Mouse (Mus musculus): ENCODE data around the gene Nrsn2. TPM values are rescaled to one million over a fixed set of nuclear protein-coding genes. Genes with fewer than 3 reads are reported as not detected.

The Nrsn2 gene
- not detected for polyA plus RNA-seq (2014; fragmentation: Illumina TruSeq; extraction: RNeasy Lipid Tissue Mini Kit (QIAGEN cat#74804); ENCODE audit: insufficient read depth, low read depth, low replicate concordance)

GRCm38 (mm10) chr2:152376345-152376741 is at the start of gene Nrsn2:
Nrsn2 (minus strand) TSS chr2:152376638.

GRCm38 (mm10) chr2:152415287-152415686 is 38.8 kb upstream of the Nrsn2 start, which contains the start of gene 6820408C15Rik:
6820408C15Rik (plus strand) TSS chr2:152415587.

DNA sequence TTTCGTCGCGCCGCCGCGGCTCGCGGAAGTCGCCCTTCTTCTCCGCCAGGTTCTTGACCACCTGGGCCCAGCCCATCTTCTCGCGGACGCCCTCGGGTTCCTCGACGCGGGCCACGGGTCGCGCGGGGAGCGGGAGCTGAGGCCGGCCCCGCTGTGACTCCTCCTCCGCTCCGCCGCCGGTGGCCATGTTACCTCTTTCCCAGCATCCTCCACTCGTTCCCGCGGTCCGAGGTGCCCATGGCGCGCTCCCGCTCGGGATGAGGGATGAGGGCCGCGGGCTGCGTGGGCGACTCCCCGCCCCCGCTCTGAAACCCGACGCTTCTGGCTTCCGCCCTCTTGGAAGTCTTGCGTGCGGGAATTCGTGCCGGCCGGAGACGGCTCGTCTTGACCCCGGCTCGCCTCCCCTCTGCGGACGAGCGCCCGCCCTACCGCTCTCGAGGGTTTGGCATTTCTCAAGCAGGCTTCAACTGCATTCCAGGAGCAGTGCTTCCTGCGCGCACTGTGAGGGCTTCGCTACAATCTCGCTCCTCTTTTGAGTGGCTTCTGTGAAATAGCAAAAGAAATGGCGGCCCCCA is 38.2 kb upstream of the Nrsn2 start, which contains the start of gene Zcchc3:
Gene Zcchc3 (minus strand): TSS at position 437 of the 575 bp plus-strand sequence.

DNA sequence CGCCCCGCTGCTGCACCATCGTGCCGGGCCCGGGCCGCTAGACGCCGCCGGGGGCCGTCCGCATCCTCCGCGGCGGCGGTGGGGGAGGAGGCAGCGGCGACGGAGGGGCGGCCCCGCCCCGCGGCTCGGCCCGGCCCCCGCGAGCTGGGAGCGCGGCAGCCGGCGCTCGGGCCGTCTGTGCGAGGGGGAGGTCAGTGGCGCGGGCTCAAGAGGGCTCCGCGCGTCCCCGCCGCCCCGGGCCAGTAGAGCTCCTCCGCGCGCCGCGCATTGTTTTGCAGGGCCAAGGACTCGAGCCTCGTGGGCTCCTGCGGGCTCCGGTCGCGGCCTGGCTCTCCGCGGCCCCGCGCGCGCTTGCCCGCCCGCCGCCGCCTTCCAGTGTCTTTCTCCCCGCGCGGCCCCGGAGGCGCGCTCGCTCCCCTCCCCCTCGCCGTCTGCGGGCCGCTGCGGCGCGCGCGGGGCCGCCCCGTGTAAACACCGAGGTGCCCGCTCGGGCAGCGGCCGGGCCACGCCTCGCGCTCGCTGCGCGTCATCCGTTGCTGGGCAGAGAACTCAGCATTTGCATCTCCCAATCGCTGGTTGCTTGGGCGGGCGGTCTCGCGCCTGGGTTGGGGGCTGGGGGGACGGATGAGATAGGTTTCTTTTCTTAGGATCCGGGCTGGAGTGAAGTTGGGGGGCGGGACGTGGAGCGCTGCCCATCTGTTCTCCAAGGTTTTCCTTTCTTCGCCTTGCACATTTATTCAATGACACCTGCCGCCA is 21.4 kb upstream of the Nrsn2 start, which contains the start of gene Sox12:
Gene Sox12 (minus strand): TSS at position 384 of the 756 bp plus-strand sequence.

GRCm38 (mm10) chr2:152343329-152344213 is 32.9 kb downstream of the Nrsn2 start, which contains the start of gene Trib3:
Trib3 (minus strand) TSS chr2:152344032.

GRCm38 (mm10) chr2:152332101-152332825 is 44.2 kb downstream of the Nrsn2 start, which contains the start of gene Rbck1:
Rbck1 (minus strand) TSS chr2:152332653.

Other genes starting within 250 kb of the Nrsn2 start
- gene Tcf15, start 233.1 kb downstream of the Nrsn2 start, polyA plus RNA-seq (2014; fragmentation: Illumina TruSeq; extraction: RNeasy Lipid Tissue Mini Kit (QIAGEN cat#74804); ENCODE audit: insufficient read depth, low read depth, low replicate concordance), result 0.76 TPM
- gene Csnk2a1, start 149.8 kb downstream of the Nrsn2 start, polyA plus RNA-seq (2014; fragmentation: Illumina TruSeq; extraction: RNeasy Lipid Tissue Mini Kit (QIAGEN cat#74804); ENCODE audit: insufficient read depth, low read depth, low replicate concordance), result 36.7 TPM
- 38.9 TPM for gene Tbc1d20, start 82.8 kb downstream of the Nrsn2 start, polyA plus RNA-seq (2014; fragmentation: Illumina TruSeq; extraction: RNeasy Lipid Tissue Mini Kit (QIAGEN cat#74804); ENCODE audit: insufficient read depth, low read depth, low replicate concordance)
- gene Rbck1, start 44.0 kb downstream of the Nrsn2 start, polyA plus RNA-seq (2014; fragmentation: Illumina TruSeq; extraction: RNeasy Lipid Tissue Mini Kit (QIAGEN cat#74804); ENCODE audit: insufficient read depth, low read depth, low replicate concordance), result 61.4 TPM
- gene Trib3, start 32.6 kb downstream of the Nrsn2 start, polyA plus RNA-seq (2014; fragmentation: Illumina TruSeq; extraction: RNeasy Lipid Tissue Mini Kit (QIAGEN cat#74804); ENCODE audit: insufficient read depth, low read depth, low replicate concordance), result 4.1 TPM
- 1.6 TPM for gene Sox12, start 21.4 kb upstream of the Nrsn2 start, polyA plus RNA-seq (2014; fragmentation: Illumina TruSeq; extraction: RNeasy Lipid Tissue Mini Kit (QIAGEN cat#74804); ENCODE audit: insufficient read depth, low read depth, low replicate concordance)
- 3.9 TPM for gene Zcchc3, start 38.4 kb upstream of the Nrsn2 start, polyA plus RNA-seq (2014; fragmentation: Illumina TruSeq; extraction: RNeasy Lipid Tissue Mini Kit (QIAGEN cat#74804); ENCODE audit: insufficient read depth, low read depth, low replicate concordance)
- 11.0 TPM for gene 6820408C15Rik, start 38.9 kb upstream of the Nrsn2 start, polyA plus RNA-seq (2014; fragmentation: Illumina TruSeq; extraction: RNeasy Lipid Tissue Mini Kit (QIAGEN cat#74804); ENCODE audit: insufficient read depth, low read depth, low replicate concordance)
- not detected for gene Defb23, start 88.0 kb upstream of the Nrsn2 start, polyA plus RNA-seq (2014; fragmentation: Illumina TruSeq; extraction: RNeasy Lipid Tissue Mini Kit (QIAGEN cat#74804); ENCODE audit: insufficient read depth, low read depth, low replicate concordance)
- gene Defb20, start 100.4 kb upstream of the Nrsn2 start, polyA plus RNA-seq (2014; fragmentation: Illumina TruSeq; extraction: RNeasy Lipid Tissue Mini Kit (QIAGEN cat#74804); ENCODE audit: insufficient read depth, low read depth, low replicate concordance), result not detected
- gene Defb22, start 113.5 kb upstream of the Nrsn2 start, polyA plus RNA-seq (2014; fragmentation: Illumina TruSeq; extraction: RNeasy Lipid Tissue Mini Kit (QIAGEN cat#74804); ENCODE audit: insufficient read depth, low read depth, low replicate concordance), result not detected
- gene Defb26, start 135.1 kb upstream of the Nrsn2 start, polyA plus RNA-seq (2014; fragmentation: Illumina TruSeq; extraction: RNeasy Lipid Tissue Mini Kit (QIAGEN cat#74804); ENCODE audit: insufficient read depth, low read depth, low replicate concordance), result not detected
- not detected for gene Defb28, start 141.6 kb upstream of the Nrsn2 start, polyA plus RNA-seq (2014; fragmentation: Illumina TruSeq; extraction: RNeasy Lipid Tissue Mini Kit (QIAGEN cat#74804); ENCODE audit: insufficient read depth, low read depth, low replicate concordance)
- not detected for gene Defb29, start 163.5 kb upstream of the Nrsn2 start, polyA plus RNA-seq (2014; fragmentation: Illumina TruSeq; extraction: RNeasy Lipid Tissue Mini Kit (QIAGEN cat#74804); ENCODE audit: insufficient read depth, low read depth, low replicate concordance)
- gene Gm17416, start 192.7 kb upstream of the Nrsn2 start, polyA plus RNA-seq (2014; fragmentation: Illumina TruSeq; extraction: RNeasy Lipid Tissue Mini Kit (QIAGEN cat#74804); ENCODE audit: insufficient read depth, low read depth, low replicate concordance), result not detected
- gene Defb21, start 196.1 kb upstream of the Nrsn2 start, polyA plus RNA-seq (2014; fragmentation: Illumina TruSeq; extraction: RNeasy Lipid Tissue Mini Kit (QIAGEN cat#74804); ENCODE audit: insufficient read depth, low read depth, low replicate concordance), result not detected
- gene Defb19, start 203.7 kb upstream of the Nrsn2 start, polyA plus RNA-seq (2014; fragmentation: Illumina TruSeq; extraction: RNeasy Lipid Tissue Mini Kit (QIAGEN cat#74804); ENCODE audit: insufficient read depth, low read depth, low replicate concordance), result not detected
- not detected for gene Defb45, start 222.8 kb upstream of the Nrsn2 start, polyA plus RNA-seq (2014; fragmentation: Illumina TruSeq; extraction: RNeasy Lipid Tissue Mini Kit (QIAGEN cat#74804); ENCODE audit: insufficient read depth, low read depth, low replicate concordance)
- gene Defb36, start 227.7 kb upstream of the Nrsn2 start, polyA plus RNA-seq (2014; fragmentation: Illumina TruSeq; extraction: RNeasy Lipid Tissue Mini Kit (QIAGEN cat#74804); ENCODE audit: insufficient read depth, low read depth, low replicate concordance), result not detected
- 2.9 TPM for gene Defb25, start 246.4 kb upstream of the Nrsn2 start, polyA plus RNA-seq (2014; fragmentation: Illumina TruSeq; extraction: RNeasy Lipid Tissue Mini Kit (QIAGEN cat#74804); ENCODE audit: insufficient read depth, low read depth, low replicate concordance)

Data from lung, adult 10 weeks (tissue).